Mouse (Mus musculus) megakaryocyte, embryonic 14.5 days (primary cell): ENCODE data around the gene Galnt14. TPM values are rescaled to one million over a fixed set of nuclear protein-coding genes. Genes with fewer than 3 reads are reported as not detected.
A peak's percentile ranks its signal among the peaks of the same experiment; 100 is the strongest.

Experiments
- H3K27me3 ChIP-seq: replicated peaks from 2 replicates; pipeline ENCODE3; 2012; ENCODE audit warnings: inconsistent platforms
- H3K36me3 ChIP-seq: replicated peaks from 2 replicates; pipeline ENCODE3; 2012; ENCODE audit warnings: low read length, inconsistent platforms, mixed read lengths
- H3K4me1 ChIP-seq: 2 replicates; pipeline ENCODE4 v1.6.1; 2012; ENCODE audit warnings: inconsistent platforms
- H3K4me3 ChIP-seq: replicated peaks from 2 replicates; pipeline ENCODE3; 2012; ENCODE audit warnings: moderate library complexity, mild to moderate bottlenecking, inconsistent platforms
- H3K9me3 ChIP-seq: 2 replicates; pipeline ENCODE4 v1.6.1; 2012; ENCODE audit warnings: inconsistent platforms
- FLI1 ChIP-seq: IDR thresholded peaks from 2 replicates; pipeline ENCODE4 v1.6.1; 2012; ENCODE audit warnings: low read length, inconsistent platforms, mixed read lengths
- GATA1 ChIP-seq: IDR thresholded peaks from 3 replicates; pipeline ENCODE4 v1.6.1; 2012; ENCODE audit warnings: mixed read lengths, low read length, inconsistent platforms, borderline replicate concordance
- polyA plus RNA-seq: library from polyadenylated mRNA; stranded (reverse); fragments of >175 nt; gene quantifications from 2 replicates; pipeline ENCODE4 v1.2.3, GENCODE M21; 2012; ENCODE audit warnings: low replicate concordance; ENCODE audit not compliant: insufficient read depth

Galnt14 gene
- 0.12 TPM in 1 of 2 replicates, not detected in the other for polyA plus RNA-seq

DNA sequence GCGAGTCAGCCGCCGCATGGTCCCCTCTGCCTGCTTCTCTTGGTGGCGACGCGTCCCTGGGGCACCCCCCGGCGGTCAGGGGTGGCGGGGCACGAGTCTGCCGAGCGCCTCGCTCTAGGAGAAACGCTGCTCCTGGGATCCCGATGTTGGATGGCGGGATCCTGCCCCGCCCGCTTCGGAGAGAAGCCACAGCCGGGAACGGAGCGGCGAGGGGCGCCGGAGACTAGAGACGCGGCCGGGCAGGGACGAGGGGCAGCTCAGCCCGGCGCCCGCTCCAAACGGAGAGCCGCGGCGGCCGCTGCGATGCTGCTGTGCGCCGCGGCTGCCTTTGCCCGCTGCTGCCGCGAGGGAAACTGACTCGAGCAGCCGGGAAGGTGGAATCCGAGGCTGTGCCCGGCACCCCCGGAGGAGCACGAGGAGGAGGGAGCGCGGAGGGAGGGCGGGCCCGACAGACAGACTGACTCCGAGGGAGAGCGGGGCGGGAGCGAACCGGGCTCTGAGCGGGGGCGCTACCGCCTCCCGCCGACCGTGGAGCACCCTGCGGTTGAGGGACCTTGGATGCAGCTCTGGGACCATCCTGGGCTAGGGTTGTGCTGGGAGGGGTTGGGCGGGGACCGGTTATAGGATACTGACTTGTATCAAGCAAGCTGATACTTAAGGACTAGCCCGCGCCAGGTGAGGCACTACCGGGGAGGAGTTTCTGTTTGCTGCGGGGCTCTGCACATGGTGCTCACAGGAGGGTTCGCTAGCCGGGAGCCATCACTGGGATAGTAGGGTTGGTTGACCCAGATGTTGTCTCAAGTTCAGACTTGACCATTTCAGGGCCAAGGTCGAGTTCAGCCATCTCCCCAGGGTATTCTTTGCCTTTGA is at the start of gene Galnt14:
Gene Galnt14 (minus strand): TSS at position 412 of the 870 bp plus-strand sequence.
- Histone ChIP-seq H3K4me1 (peaks cover 15% of the 10 kb centered on the region), H3K9me3 (peaks cover 18% of the 10 kb centered on the region), H3K27me3 (peaks cover 78% of the 10 kb centered on the region), H3K4me3 (peak within 1 kb of the TSS; percentile 83), H3K36me3 (no peaks in the 10 kb centered on the region)
- TF ChIP-seq GATA1: no peak
- no peak for TF ChIP-seq FLI1

DNA sequence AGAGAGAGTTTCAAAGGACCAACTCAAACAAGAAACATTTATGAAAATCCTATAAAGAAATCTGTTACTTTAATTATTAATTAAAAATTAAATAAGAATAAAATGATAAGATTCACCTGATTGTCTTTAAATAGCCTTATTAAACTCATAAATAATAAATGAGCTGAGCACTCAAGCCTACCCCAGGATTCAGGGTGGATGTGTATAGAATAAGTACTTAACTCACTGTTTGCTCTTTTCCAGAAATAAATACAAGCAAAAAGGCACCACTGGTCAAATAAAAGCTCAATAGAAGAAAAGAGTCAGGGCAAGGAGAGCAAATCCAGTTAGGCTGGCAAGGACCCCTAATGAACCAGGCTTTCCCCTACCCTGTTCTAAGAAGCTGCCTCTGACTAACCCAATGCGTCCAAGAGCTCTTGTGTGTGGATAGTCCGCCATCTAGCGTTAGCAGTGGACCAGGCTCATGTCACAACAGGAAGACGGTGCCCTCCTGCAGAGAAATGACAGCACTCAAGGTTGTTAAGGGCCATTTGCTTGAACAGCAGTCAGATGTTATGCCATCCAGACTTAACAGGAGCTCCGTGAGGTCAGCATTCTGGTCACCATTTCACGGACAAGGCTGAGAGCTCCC is 33.5 kb upstream of the Galnt14 start:
- TF ChIP-seq GATA1 (no peak), FLI1 (no peak)
- Histone ChIP-seq H3K4me3 (no peak overlapping the region), H3K36me3 (no peaks in the 10 kb centered on the region), H3K9me3 (no peaks in the 10 kb centered on the region), H3K27me3 (peaks cover 21% of the 10 kb centered on the region), H3K4me1 (peaks cover 6% of the 10 kb centered on the region; the same call in 1 of the 2 replicates)

- no peaks in the 10 kb centered on the region for H3K9me3 ChIP-seq
- no peaks in the 10 kb centered on the region for H3K4me1 ChIP-seq
- peaks cover 8% of the 10 kb centered on the region for H3K27me3 ChIP-seq
- H3K36me3 ChIP-seq: no peaks in the 10 kb centered on the region
- no peak for TF ChIP-seq FLI1
- TF ChIP-seq GATA1: no peak
- H3K4me3 ChIP-seq: no peak overlapping the region
These were observed 13.8 kb upstream of the Galnt14 start for GRCm38 (mm10) chr17:73723885-73724682.

DNA sequence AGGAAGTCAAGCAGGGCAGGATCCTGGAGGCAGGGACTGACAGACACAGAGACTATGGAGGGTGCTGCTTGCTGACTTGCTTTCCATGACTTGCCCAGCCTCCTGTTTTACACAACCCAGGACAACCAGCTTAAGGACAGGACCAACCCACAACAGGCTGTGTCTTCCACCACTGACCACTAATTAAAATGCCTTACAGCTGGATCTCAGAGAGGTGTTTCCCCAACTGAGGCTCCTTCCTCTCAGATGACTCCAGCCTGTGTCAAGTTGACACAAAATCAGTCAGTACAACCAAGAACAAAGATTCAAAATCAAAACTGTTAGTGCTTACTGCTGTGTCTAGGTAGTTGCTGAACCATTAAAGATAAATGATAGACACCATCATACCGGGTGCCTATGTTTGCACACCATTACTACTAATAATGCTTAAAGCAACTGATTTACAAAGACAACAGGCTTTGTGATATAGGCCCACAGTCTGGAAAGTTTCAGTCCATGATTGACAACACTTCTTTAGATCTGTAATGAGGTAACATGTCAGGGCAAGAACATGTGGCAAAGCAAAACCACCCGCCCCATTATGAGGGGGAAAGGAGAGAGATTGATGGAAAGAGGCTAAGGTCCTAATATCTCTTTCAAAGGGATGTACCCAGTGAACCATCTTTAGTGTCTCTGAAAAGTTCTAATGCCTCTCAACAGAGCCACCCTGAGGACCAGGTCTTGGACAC is 8.9 kb upstream of the Galnt14 start:
- no peaks in the 10 kb centered on the region for H3K4me1 ChIP-seq
- no peaks in the 10 kb centered on the region for H3K36me3 ChIP-seq
- H3K27me3 ChIP-seq: peaks cover 18% of the 10 kb centered on the region
- TF ChIP-seq GATA1 (no peak), FLI1 (no peak)
- no peaks in the 10 kb centered on the region for H3K9me3 ChIP-seq
- H3K4me3 ChIP-seq: no peak overlapping the region

DNA sequence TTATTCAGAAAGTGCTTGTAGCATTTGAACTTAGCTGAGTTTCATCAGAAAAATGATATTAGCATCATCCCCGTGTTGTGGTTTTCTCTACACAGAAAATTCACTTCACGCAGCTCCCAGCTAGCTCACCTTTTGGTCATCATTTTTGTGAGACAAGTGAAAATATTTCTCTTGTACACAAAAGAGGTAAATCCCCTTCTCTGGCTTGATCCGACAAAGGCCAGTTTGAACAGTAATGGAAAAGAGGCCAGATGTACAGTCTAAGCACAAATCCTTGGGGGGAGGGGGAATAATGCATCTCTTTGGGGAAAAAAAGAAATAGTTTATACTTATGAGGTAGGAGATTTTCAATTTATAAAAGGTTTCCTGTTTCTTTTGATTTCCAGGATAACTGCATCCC is 6.4 kb upstream of the Galnt14 start:
- TF ChIP-seq GATA1 (no peak), FLI1 (no peak)
- Histone ChIP-seq H3K4me3 (no peak overlapping the region), H3K9me3 (no peaks in the 10 kb centered on the region), H3K36me3 (no peaks in the 10 kb centered on the region), H3K27me3 (peaks cover 36% of the 10 kb centered on the region), H3K4me1 (no peaks in the 10 kb centered on the region)

GRCm38 (mm10) chr17:73714440-73715221 is 4.4 kb upstream of the Galnt14 start:
- no peak overlapping the region for H3K4me3 ChIP-seq
- TF ChIP-seq FLI1 (no peak), GATA1 (no peak)
- no peaks in the 10 kb centered on the region for H3K36me3 ChIP-seq
- H3K4me1 ChIP-seq: peaks cover 10% of the 10 kb centered on the region
- H3K9me3 ChIP-seq: no peaks in the 10 kb centered on the region
- H3K27me3 ChIP-seq: peaks cover 56% of the 10 kb centered on the region

DNA sequence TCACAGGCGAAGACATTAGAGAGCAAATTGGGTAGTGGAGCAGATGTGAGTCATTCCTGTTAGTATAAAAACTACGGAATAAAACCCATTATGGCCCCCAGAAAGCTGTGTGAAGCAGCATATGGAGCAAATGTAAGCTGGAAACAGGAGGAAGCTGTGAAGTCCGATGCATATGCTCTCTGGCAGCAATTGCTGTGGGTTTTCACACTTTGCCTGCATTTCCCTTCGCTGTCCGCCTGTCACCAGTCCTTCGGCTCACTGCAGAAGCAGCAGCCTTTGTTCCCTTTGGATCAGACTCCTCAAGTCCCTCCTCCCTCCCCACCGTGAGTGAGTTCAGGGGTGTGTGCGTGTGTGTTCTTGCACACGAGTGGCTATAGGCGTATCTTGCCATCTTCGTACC is 3.1 kb upstream of the Galnt14 start:
- H3K9me3 ChIP-seq: peaks cover 6% of the 10 kb centered on the region
- peaks cover 15% of the 10 kb centered on the region for H3K4me1 ChIP-seq
- no peak for TF ChIP-seq FLI1
- TF ChIP-seq GATA1: no peak
- no peak overlapping the region for H3K4me3 ChIP-seq
- no peaks in the 10 kb centered on the region for H3K36me3 ChIP-seq
- peaks cover 66% of the 10 kb centered on the region for H3K27me3 ChIP-seq

- Histone ChIP-seq H3K4me1 (peaks cover 15% of the 10 kb centered on the region), H3K9me3 (peaks cover 16% of the 10 kb centered on the region), H3K27me3 (peaks cover 75% of the 10 kb centered on the region), H3K36me3 (no peaks in the 10 kb centered on the region), H3K4me3 (no peak overlapping the region)
- TF ChIP-seq GATA1: no peak
- no peak for TF ChIP-seq FLI1
These were observed 1.7 kb upstream of the Galnt14 start for GRCm38 (mm10) chr17:73711919-73712318.
